9 mouse cellular contexts compared by ENCODE assay signal in genomic region chr12:77177811-77178578, GRCm38 (mm10). TPM values are rescaled to one million over a fixed set of nuclear protein-coding genes. Genes with fewer than 3 reads are reported as not detected.
A peak's percentile ranks its signal among the peaks of the same experiment; 100 is the strongest.
DNase-seq lines count a peak whose midpoint lies in the region; ATAC-seq and TF ChIP-seq lines count a peak whose summit lies in the region.
"Had no signal": no experiment of that assay in that cellular context is flagged by ENCODE, and none has a peak within 500 bp of the region (broad histone marks: within the 10 kb centered on the region; RNA-seq: fewer than 3 reads in every experiment).

No protein-coding gene starts in this region.

- TF ChIP-seq POLR2A in lung, adult 2 months (IDR thresholded peaks at IDR 0.05; ENCODE audit: borderline replicate concordance, extremely low read depth, low read depth, low read length), result no peak

- no peaks in the 10 kb centered on the region for H3K36me3 ChIP-seq in lung, embryonic 14.5 days (ENCODE audit: insufficient read depth)
- no peaks in the 10 kb centered on the region for H3K36me3 ChIP-seq in limb, embryonic 10.5 days

- WGBS in lung, embryonic 14.5 days, result 18% methylated on average over 15 of the region's 15 CpGs
- 26% methylated on average over 15 of the region's 15 CpGs for WGBS in lung, adult 2 months
- WGBS in limb, embryonic 10.5 days, result 38% methylated on average over 15 of the region's 15 CpGs

- ATAC-seq in lung, embryonic 14.5 days (ENCODE audit: insufficient read depth), result peak; percentile 79

- peak overlapping the region; percentile 41 for H3K4me2 ChIP-seq in lung, embryonic 14.5 days

- no peak for TF ChIP-seq CTCF in lung, embryonic 14.5 days (IDR thresholded peaks at IDR 0.05; ENCODE audit: low read depth)
- no peak for TF ChIP-seq CTCF in lung, adult 2 months (IDR thresholded peaks at IDR 0.05; ENCODE audit: insufficient read depth, low read length)
- TF ChIP-seq CTCF in left cerebral cortex, adult 2 months (IDR thresholded peaks at IDR 0.05), result no peak

- no peaks in the 10 kb centered on the region; the same call in 1 of the 2 replicates for H3K4me1 ChIP-seq in lung, embryonic 14.5 days (ENCODE audit: insufficient read depth)
- peaks cover 3% of the 10 kb centered on the region; the same call in 1 of the 2 replicates for H3K4me1 ChIP-seq in lung, adult 2 months (ENCODE audit: control insufficient read depth, insufficient read depth, low read length)
- peaks cover 18% of the 10 kb centered on the region for H3K4me1 ChIP-seq in limb, embryonic 10.5 days

- peak; percentile 68 for DNase-seq in lung, embryonic 14.5 days
- no peak for DNase-seq in lung, adult 2 months
- peak; percentile 22 for DNase-seq in embryo, embryonic 9.5 days (ENCODE audit: extremely low spot score)
- peak; percentile 42 for DNase-seq in limb, embryonic 10.5 days (ENCODE audit: low spot score)
- DNase-seq in retina, postnatal 1 day, result peak; percentile 31
- no peak for DNase-seq in left cerebral cortex, adult 2 months (ENCODE audit: extremely low spot score in 1 of 2, low spot score in 2 of 2)
- DNase-seq in cerebellum, postnatal 14 days, result no peak
- DNase-seq in cerebellum, postnatal 36 days, result no peak

- H3K27ac ChIP-seq in lung, embryonic 14.5 days (ENCODE audit: low read depth), result peak overlapping the region; percentile 68
- H3K27ac ChIP-seq in limb, embryonic 10.5 days, result peak overlapping the region; percentile 77
- no peak overlapping the region for H3K27ac ChIP-seq in left cerebral cortex, adult 2 months
- H3K27ac ChIP-seq: macrophage had no signal

- no peaks in the 10 kb centered on the region for H3K27me3 ChIP-seq in lung, embryonic 14.5 days (ENCODE audit: insufficient read depth, low read length)
- H3K27me3 ChIP-seq in limb, embryonic 10.5 days (ENCODE audit: low read depth, poor library complexity, severe bottlenecking), result no peaks in the 10 kb centered on the region

- H3K4me3 ChIP-seq in lung, embryonic 14.5 days (ENCODE audit: low read depth, low read length), result no peak overlapping the region
- no peak overlapping the region for H3K4me3 ChIP-seq in lung, adult 2 months (replicated peaks; ENCODE audit: extremely low read depth, low read depth, low read length)
- no peak overlapping the region for H3K4me3 ChIP-seq in limb, embryonic 10.5 days
- H3K4me3 ChIP-seq in left cerebral cortex, adult 2 months, result no peak overlapping the region

- intact Hi-C loops in left cerebral cortex, adult 2 months (cut with DNase I), result no loop called here

- H3K9ac ChIP-seq in lung, embryonic 14.5 days, result no peak overlapping the region

- no peaks in the 10 kb centered on the region for H3K9me3 ChIP-seq in lung, embryonic 14.5 days (ENCODE audit: low read depth, low read length)
- H3K9me3 ChIP-seq in limb, embryonic 10.5 days (replicated peaks), result no peaks in the 10 kb centered on the region

RNA-seq across cellular contexts. Expression of gene Fut8, which starts 59.9 kb away (rescaled TPM):
- 28.5 and 29.4 TPM in 2 replicates for polyA plus RNA-seq in lung, embryonic 14.5 days (2014; fragmentation: Nextera tagmentation; extraction: Ambion mirVana)
- polyA plus RNA-seq in lung, adult 2 months (2012; rRNA removed), result 9.4 and 12.4 TPM in 2 replicates
- 19.3 and 21.1 TPM in 2 replicates for polyA plus RNA-seq in limb, embryonic 10.5 days (2016; fragmentation: Nextera tagmentation; extraction: Ambion mirVana)
- total RNA-seq in left cerebral cortex, adult 2 months (2021), result 10 to 100 TPM; 60.6 to 61.7 TPM

Comparison
In these comparisons a context has a peak if more than half of its experiments do, and no peak if none do; other contexts are left out.
1. DNase-seq: peak in lung, embryonic 14.5 days (single experiment), embryo, embryonic 9.5 days (single experiment), limb, embryonic 10.5 days (single experiment) and retina, postnatal 1 day (single experiment); none in lung, adult 2 months (single experiment), left cerebral cortex, adult 2 months (0 of 2), cerebellum, postnatal 14 days (0 of 2) and cerebellum, postnatal 36 days (0 of 2).